Mouse (Mus musculus) brain, embryonic 14.5 days (tissue): ENCODE data around the gene Kcnab2. TPM values are rescaled to one million over a fixed set of nuclear protein-coding genes. Genes with fewer than 3 reads are reported as not detected.
A peak's percentile ranks its signal among the peaks of the same experiment; 100 is the strongest.

Experiments
- DNase-seq: peaks from one replicate; pipeline ENCODE4 v3.0.0-alpha.2; 2011; ENCODE audit warnings: low read depth
- CTCF ChIP-seq: fragments of 200-500 bp; IDR thresholded peaks from 2 replicates; pipeline ENCODE4 v1.5.1; 2012; ENCODE audit warnings: inconsistent platforms, mild to moderate bottlenecking, moderate library complexity, borderline replicate concordance; ENCODE audit not compliant: insufficient read depth, insufficient read length; ENCODE audit errors: extremely low read depth
- POLR2A ChIP-seq: fragments of 200-500 bp; IDR thresholded peaks from 2 replicates; pipeline ENCODE4 v1.6.1; 2012; ENCODE audit warnings: mild to moderate bottlenecking, inconsistent platforms, borderline replicate concordance; ENCODE audit not compliant: poor library complexity, insufficient read depth, insufficient read length, severe bottlenecking; ENCODE audit errors: extremely low read depth
- polyA plus RNA-seq: library from polyadenylated mRNA; depleted of rRNA; stranded (reverse); fragments of >200 nt; gene quantifications from 2 replicates; pipeline ENCODE4 v1.2.3, GENCODE M21; 2012

Gene Kcnab2
- polyA plus RNA-seq, 1 experiment, result 15.5 TPM

DNA sequence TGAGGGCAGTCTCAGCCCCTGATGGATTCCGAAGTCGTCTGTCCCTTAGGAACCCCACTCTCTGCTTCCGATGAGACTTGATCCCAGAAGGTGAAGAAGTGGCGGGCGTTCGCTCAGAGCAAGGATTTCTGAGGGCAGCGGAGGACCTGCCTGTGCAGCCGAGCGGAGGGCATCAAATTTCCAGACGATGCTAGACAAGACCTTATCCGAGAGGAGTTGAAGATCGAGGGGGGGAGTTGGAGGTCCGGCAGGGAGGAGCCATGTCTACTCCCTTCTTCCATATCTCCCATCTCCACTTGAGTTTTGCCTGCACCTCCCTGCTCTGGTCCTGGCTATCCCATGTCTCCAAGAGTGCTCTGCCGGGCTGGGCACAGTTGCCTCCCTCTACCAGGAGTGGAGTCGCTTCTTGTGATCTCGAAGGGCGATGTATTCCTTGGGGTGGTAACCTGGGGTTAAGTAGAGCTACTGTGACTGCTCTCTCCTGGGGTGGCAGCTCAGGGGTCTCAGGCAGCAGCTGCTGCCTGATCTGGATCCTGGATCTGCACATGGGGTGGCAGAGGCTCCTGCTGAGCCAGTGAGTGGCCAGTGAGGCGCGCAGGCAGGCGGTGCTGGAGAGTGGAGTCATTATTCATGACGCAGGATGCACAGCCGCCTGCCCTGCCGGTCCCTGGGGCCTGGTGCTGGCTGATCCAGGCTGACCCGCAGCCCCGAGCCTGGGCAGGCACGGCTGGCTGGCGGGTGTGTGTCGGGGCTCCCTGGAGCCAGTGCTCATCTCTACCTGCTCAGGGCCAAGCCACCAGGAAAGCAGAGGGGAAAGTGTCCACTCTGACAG lies 59.2 kb downstream of the Kcnab2 start:
- no peak for TF ChIP-seq CTCF
- TF ChIP-seq POLR2A, result no peak

DNA sequence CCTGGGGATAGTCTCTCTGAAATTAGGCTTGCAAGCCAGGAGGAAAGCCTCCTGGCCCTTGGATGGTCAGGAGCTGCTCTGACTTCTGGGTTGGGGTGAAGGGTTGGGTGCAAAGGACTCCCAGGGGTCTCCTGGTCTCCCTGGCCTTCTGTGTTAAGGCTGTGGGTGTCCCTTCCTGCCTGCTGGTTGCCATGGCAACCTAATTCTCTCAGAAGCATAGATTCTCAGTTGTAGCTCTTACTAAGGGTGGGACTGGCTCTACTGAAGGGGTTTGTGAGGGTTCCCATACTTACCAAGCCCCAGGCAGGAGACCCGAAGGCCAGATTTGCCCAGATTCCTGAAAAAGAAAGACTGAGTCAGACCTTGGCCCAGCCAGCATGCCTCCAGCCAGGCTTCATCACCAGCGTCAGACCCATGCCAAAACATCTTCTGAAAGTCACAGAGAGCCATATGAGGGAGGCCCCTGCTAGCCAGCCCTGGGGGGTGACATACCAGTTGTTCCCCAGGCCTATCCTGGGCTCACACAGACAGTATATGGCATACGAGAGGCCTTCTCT lies 65.1 kb downstream of the Kcnab2 start:
- TF ChIP-seq POLR2A (no peak), CTCF (no peak)
- peak; percentile 53 for DNase-seq

More for the DNA sequence above, 59.2 kb downstream of the Kcnab2 start:
- no peak for DNase-seq

DNA sequence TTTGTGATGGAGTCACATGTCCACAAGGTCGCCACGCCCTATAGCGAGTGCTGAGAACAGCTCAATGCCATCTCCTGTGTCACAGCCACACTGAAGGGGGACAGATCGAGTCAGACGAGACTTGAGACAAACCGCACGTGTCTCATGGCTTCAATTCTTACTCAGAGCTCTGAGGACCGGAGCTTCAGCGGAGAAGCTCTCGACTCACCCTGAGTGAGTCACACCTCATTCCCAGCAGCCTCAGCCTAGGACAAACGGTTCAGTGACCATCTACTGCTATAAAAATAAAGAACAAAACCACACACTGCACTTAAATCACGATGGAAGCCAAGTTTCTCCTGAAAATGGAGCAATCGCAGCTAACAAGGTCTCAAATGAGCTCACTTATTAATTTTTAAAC lies 66.7 kb downstream of the Kcnab2 start:
- DNase-seq, result no peak
- TF ChIP-seq POLR2A (no peak), CTCF (no peak)

DNA sequence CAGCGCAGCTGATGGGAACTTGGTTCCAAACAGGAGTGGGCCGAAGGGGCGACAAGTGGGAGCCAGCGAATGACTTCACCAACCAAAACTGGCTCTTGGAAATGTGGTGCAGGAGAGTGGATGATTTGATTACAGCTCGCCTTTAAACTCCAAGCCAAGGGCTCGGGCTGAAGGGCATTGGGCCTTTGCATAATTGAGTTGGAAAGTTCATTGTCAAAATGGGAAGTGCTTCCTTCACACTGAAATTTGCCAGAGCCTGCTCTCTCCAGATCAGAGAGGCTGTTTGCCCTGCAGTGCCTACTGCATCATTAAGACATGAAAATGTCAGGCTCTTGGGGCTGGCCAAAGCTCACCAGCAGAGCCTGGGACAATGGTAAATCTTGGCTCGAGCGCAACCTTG lies 71.1 kb downstream of the Kcnab2 start:
- TF ChIP-seq POLR2A (no peak), CTCF (no peak)
- DNase-seq, result peak; percentile 73

DNA sequence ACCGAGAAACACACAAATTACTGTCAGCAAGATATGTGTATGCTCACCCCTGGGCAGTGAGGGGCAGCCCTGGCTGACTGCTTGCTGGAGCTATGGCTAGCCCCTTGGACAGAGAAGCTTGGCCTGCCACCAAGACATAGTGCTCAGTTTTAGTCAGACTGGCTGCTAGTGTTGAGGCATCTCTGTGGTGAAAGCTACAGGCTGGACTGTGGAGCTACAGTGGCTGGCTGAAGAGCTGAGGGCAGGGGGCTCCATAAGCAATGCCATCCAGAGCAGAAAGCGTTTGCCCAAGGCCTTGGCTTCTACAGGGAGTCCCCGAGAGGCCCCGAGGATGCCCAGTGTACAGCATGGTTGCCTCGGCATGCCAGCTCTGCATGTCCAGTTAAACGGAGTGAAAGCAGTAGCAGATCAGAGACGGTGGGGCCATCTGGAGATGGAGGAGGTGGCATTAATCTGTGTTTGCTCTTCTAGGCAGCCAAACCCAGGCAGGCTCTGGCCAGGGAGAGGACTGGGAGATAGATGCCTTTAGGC lies 71.9 kb downstream of the Kcnab2 start:
- no peak for TF ChIP-seq CTCF
- no peak for TF ChIP-seq POLR2A
- peak; percentile 32 for DNase-seq

DNA sequence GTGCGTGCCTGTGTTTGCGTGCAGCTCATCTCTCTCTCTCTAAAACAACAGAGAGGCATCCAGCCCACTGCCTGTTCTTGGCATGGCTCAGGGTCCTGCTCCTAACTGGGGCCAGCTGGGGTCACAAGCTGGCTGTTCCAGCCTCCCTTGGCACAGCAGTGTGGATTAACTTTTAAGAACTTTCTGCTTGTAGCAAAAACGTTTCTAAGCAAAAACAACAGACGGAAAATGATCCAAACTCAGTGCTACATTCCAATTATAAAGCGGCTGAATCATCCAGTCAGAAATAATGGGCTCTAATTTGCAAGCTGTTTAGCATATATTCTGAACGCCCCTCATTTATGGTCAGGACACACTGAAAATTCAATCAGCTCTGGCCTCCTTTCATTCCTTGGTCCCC lies 72.5 kb downstream of the Kcnab2 start:
- no peak for TF ChIP-seq POLR2A
- TF ChIP-seq CTCF, result no peak
- DNase-seq, result peak; percentile 85

DNA sequence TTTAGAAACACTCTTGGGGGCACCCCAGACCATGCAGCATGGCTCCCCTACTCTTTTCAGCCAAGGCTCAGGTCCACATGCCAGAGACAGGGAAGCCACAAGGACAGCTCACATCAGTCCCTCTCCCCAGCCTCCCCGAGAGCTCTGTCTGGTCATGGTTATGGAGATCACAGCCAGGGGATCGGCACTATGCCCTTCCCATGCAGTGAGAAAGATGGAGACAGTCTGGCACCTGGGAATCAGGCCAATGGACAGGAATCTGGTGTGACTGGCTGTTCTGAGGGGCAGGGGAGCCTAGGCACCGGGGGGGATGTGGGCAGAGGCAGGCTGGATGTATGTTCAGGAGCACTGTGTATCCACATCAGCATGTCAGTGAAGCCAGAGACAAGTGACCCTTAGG lies 78.7 kb downstream of the Kcnab2 start:
- TF ChIP-seq CTCF (no peak), POLR2A (no peak)
- no peak for DNase-seq

DNA sequence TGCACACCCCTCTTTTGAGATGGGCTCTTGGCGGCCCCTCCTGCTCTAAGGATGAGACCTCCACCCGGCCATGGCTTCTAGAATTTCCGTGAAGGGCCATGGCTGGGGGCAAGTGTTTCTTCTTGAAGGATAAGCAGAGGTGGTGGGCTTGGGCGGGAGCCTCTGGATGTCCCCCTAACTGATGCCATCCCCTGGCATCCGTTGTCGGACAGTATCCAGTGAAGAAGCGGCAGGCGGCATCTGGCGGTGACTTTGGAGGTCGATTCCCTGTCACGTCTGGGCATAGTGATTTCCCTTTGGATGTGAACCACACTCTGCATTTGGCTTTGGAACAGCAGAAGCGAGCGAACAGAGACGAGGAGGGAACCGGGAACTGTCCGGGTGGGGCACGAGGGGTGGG lies 85.0 kb downstream of the Kcnab2 start:
- DNase-seq, result no peak
- no peak for TF ChIP-seq POLR2A

DNA sequence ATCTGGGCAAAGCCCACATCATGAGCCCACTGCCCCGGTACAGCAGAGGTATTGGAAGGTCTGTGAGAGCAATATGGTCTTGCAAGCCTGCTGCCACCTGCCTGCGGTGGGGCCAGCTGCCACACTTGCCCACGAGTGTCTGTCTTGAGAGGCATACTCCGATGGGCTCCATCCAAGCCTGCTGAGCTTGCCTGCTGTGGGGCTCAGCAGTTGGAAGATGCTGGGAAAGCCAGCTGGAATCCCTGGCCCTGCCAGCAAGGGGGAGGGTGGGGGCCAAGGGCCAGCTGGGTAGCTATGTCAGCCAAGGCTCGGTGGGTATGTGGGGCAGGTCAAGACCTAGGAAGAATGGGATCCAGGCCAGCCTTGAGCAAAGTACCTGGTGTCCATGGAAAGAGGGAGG lies 85.5 kb downstream of the Kcnab2 start:
- peak; percentile 42 for DNase-seq
- TF ChIP-seq POLR2A (no peak), CTCF (no peak)

DNA sequence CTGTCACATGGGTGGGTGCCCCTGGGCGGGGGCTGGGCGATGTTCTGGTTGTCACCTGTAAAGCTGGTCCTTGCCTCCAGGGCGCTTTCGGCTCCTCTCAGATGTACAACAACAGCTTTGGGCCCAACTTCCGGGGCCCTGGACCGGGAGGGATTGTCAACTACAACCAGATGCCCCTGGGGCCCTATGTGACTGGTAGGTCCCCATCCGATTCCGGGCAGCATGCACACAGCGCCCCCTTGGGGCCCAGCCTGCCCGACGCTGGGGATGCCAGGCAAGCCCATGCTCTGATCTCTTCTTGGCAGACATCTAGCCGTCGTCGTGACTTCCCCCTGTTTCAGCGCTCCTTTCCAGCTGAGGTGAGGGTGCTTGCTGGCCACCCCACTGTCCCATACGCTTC lies 92.0 kb downstream of the Kcnab2 start:
- no peak for DNase-seq
- no peak for TF ChIP-seq POLR2A
- peak; percentile 36 for TF ChIP-seq CTCF

DNA sequence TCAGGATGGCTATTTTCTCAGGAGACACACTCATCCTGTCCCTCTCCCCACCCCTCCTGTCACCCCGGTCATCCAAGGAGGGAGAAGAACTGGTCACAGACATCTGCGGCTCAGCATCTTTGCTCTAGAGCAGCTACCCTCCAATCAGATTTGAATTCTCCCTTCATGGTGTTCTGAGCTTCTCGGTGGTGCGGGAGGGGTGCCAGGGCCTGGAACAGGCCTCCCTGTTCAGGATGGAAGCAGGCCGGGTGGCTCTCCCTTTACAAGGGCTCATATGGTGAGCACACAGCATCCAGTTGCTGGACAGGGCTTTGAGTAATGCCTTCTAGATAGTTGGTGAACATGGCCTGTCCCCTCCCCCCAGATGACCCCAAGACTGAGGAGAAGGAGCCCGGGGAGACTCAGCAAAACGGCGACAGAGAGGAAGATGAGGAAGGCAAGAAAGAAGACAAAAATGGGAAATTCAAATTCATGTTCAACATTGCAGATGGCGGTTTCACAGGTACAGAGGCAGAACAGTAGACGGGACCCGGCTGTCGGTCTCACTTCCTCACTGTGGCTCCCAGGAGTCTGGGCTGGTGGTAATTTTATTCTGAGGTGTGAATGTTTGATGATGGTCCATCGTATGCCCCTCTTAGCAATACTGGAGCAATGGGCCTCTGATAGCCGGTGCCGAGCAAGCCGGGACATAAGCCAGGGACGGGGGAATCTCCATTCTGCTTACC lies 95.0 kb downstream of the Kcnab2 start:
- DNase-seq, result no peak
- TF ChIP-seq CTCF (no peak), POLR2A (no peak)
